Mouse (Mus musculus) heart, postnatal 14 days (tissue): Measurements from ENCODE around the gene Klf3. TPM values are rescaled to one million over a fixed set of nuclear protein-coding genes. Genes with fewer than 3 reads are reported as not detected.

ENCODE experiments used
- DNase-seq, 2 experiments: peaks; one replicate each; pipeline ENCODE4 v3.0.0; 2021 to 2022
- intact Hi-C: fragments of 180-260 bp; cut with DNase I; formaldehyde crosslinking; loops from one replicate; pipeline ENCODE4 v1.15.1; 2025
- total RNA-seq, 2 experiments: library from RNA; stranded (reverse); gene quantifications; 2 replicates each; pipeline ENCODE4 v1.2.3; 2021

Klf3 gene
- total RNA-seq, 2 experiments from 2014 or later = 61.8 to 77.4 TPM

- intact Hi-C loops = no loop called here
Measured at GRCm38 (mm10) chr5:64808106-64809010, 5.2 kb downstream of the Klf3 start.

GRCm38 (mm10) chr5:64809257-64809656 is 6.1 kb downstream of the Klf3 start:
- intact Hi-C loops = no loop called here
- DNase-seq = peak; percentile 55 to 61

More at GRCm38 (mm10) chr5:64808106-64809010, 5.2 kb downstream of the Klf3 start:
- DNase-seq = peak; percentile 47 to 54

- peak in 1 of 2 experiments; percentile 39 for DNase-seq
- intact Hi-C loops = loop anchor here (5.0 kb wide), 1 partner anchor 108 kb away; no protein-coding TSS in a partner anchor
Measured at GRCm38 (mm10) chr5:64809864-64810263, 6.7 kb downstream of the Klf3 start.

GRCm38 (mm10) chr5:64810860-64811499 is 7.8 kb downstream of the Klf3 start:
- DNase-seq = peak; percentile 56 to 61

GRCm38 (mm10) chr5:64811500-64812123 is 8.4 kb downstream of the Klf3 start:
- intact Hi-C loops = loop anchor here (2.0 to 5.0 kb wide), 3 partner anchors 109 to 523 kb away; no protein-coding TSS in a partner anchor
- DNase-seq = peak; percentile 73 to 78

More at GRCm38 (mm10) chr5:64810860-64811499, 7.8 kb downstream of the Klf3 start:
- intact Hi-C loops = loop anchor here (5.0 kb wide), 1 partner anchor 109 kb away; no protein-coding TSS in a partner anchor

GRCm38 (mm10) chr5:64812124-64812982 is 9.2 kb downstream of the Klf3 start:
- intact Hi-C loops = loop anchor here (2.0 to 5.0 kb wide), 3 partner anchors 110 to 524 kb away; no protein-coding TSS in a partner anchor
- DNase-seq = peak; percentile 92

GRCm38 (mm10) chr5:64812983-64813304 is 9.8 kb downstream of the Klf3 start:
- DNase-seq = no peak
- intact Hi-C loops = loop anchor here (1.0 to 5.0 kb wide), 4 partner anchors 111 to 524 kb away; no protein-coding TSS in a partner anchor

GRCm38 (mm10) chr5:64813361-64813760 is 10.2 kb downstream of the Klf3 start:
- intact Hi-C loops = loop anchor here (1.0 to 5.0 kb wide), 4 partner anchors 111 to 525 kb away; no protein-coding TSS in a partner anchor
- peak; percentile 84 to 93 for DNase-seq

- intact Hi-C loops = loop anchor here (2.0 to 5.0 kb wide), 2 partner anchors 112 to 432 kb away; no protein-coding TSS in a partner anchor
- no peak for DNase-seq
Measured at GRCm38 (mm10) chr5:64814416-64814815, 11.2 kb downstream of the Klf3 start.

GRCm38 (mm10) chr5:64815631-64816030 is 12.4 kb downstream of the Klf3 start:
- DNase-seq = no peak

GRCm38 (mm10) chr5:64816290-64816973 is 13.2 kb downstream of the Klf3 start:
- intact Hi-C loops = loop anchor here (2.0 kb wide), 1 partner anchor 50 kb away; no protein-coding TSS in a partner anchor
- no peak for DNase-seq

More at GRCm38 (mm10) chr5:64815631-64816030, 12.4 kb downstream of the Klf3 start:
- intact Hi-C loops = loop anchor here (2.0 kb wide), 2 partner anchors 51 to 433 kb away; no protein-coding TSS in a partner anchor

- DNase-seq = no peak
- intact Hi-C loops = loop anchor here (2.0 kb wide), 1 partner anchor 50 kb away; no protein-coding TSS in a partner anchor
Measured at GRCm38 (mm10) chr5:64816974-64817296, 13.7 kb downstream of the Klf3 start.

- intact Hi-C loops = no loop called here
- no peak for DNase-seq
Measured at GRCm38 (mm10) chr5:64819390-64819789, 16.2 kb downstream of the Klf3 start.

- intact Hi-C loops = no loop called here
Measured at GRCm38 (mm10) chr5:64820138-64820537, 16.9 kb downstream of the Klf3 start.

GRCm38 (mm10) chr5:64821294-64821693 is 18.1 kb downstream of the Klf3 start:
- no peak for DNase-seq
- intact Hi-C loops = no loop called here

More at GRCm38 (mm10) chr5:64820138-64820537, 16.9 kb downstream of the Klf3 start:
- DNase-seq = no peak

GRCm38 (mm10) chr5:64821964-64822363 is 18.8 kb downstream of the Klf3 start:
- intact Hi-C loops = no loop called here
- DNase-seq = no peak

GRCm38 (mm10) chr5:64823431-64823830 is 20.2 kb downstream of the Klf3 start:
- DNase-seq = no peak
- intact Hi-C loops = no loop called here

GRCm38 (mm10) chr5:64824765-64825164 is 21.6 kb downstream of the Klf3 start:
- intact Hi-C loops = no loop called here
- no peak for DNase-seq

GRCm38 (mm10) chr5:64825496-64825895 is 22.3 kb downstream of the Klf3 start:
- DNase-seq = peak in 1 of 2 experiments; percentile 7
- intact Hi-C loops = no loop called here
